Mouse (Mus musculus): ENCODE measurements around the gene Gm42715.

Gm42715 gene

GRCm38 (mm10) chr7:127585031-127585430 is 65.6 kb downstream of the Gm42715 start:
- in situ Hi-C loops (cut with MboI, MseI): no loop called here

- in situ Hi-C loops (cut with MboI, MseI): no loop called here
Measured at GRCm38 (mm10) chr7:127586149-127586548, 66.8 kb downstream of the Gm42715 start.

- in situ Hi-C loops (cut with MboI, MseI): no loop called here
Measured at GRCm38 (mm10) chr7:127587196-127587595, 67.8 kb downstream of the Gm42715 start.

- in situ Hi-C loops (cut with MboI, MseI): no loop called here
Measured at GRCm38 (mm10) chr7:127588011-127588871, 68.9 kb downstream of the Gm42715 start, which contains the start of the genes Ccdc189 and Rnf40. Gene Ccdc189 (minus strand): TSS chr7:127588595. Gene Rnf40 (plus strand): TSS chr7:127588767.

GRCm38 (mm10) chr7:127588901-127589300 is 69.5 kb downstream of the Gm42715 start:
- in situ Hi-C loops (cut with MboI, MseI): no loop called here

GRCm38 (mm10) chr7:127589637-127590036 is 70.3 kb downstream of the Gm42715 start:
- in situ Hi-C loops (cut with MboI, MseI): no loop called here

GRCm38 (mm10) chr7:127591108-127591507 is 71.7 kb downstream of the Gm42715 start:
- in situ Hi-C loops (cut with MboI, MseI): no loop called here

GRCm38 (mm10) chr7:127592575-127592974 is 73.2 kb downstream of the Gm42715 start:
- in situ Hi-C loops (cut with MboI, MseI): no loop called here

GRCm38 (mm10) chr7:127596747-127597146 is 77.4 kb downstream of the Gm42715 start:
- in situ Hi-C loops (cut with MboI, MseI): loop anchor here (5.0 kb wide), 1 partner anchor 51 kb away; no protein-coding TSS in a partner anchor

GRCm38 (mm10) chr7:127600612-127601011 is 81.2 kb downstream of the Gm42715 start:
- in situ Hi-C loops (cut with MboI, MseI): no loop called here

GRCm38 (mm10) chr7:127601735-127602134 is 82.4 kb downstream of the Gm42715 start:
- in situ Hi-C loops (cut with MboI, MseI): no loop called here

GRCm38 (mm10) chr7:127602903-127603302 is 83.5 kb downstream of the Gm42715 start:
- in situ Hi-C loops (cut with MboI, MseI): no loop called here

GRCm38 (mm10) chr7:127604256-127604655 is 84.9 kb downstream of the Gm42715 start:
- in situ Hi-C loops (cut with MboI, MseI): no loop called here

GRCm38 (mm10) chr7:127607150-127607549 is 87.8 kb downstream of the Gm42715 start:
- in situ Hi-C loops (cut with MboI, MseI): no loop called here

- in situ Hi-C loops (cut with MboI, MseI): no loop called here
Measured at GRCm38 (mm10) chr7:127611011-127611410, 91.6 kb downstream of the Gm42715 start.

GRCm38 (mm10) chr7:127611561-127611960 is 92.2 kb downstream of the Gm42715 start:
- in situ Hi-C loops (cut with MboI, MseI): no loop called here

- in situ Hi-C loops (cut with MboI, MseI): no loop called here
Measured at GRCm38 (mm10) chr7:127613501-127613900, 94.1 kb downstream of the Gm42715 start.

- in situ Hi-C loops (cut with MboI, MseI): no loop called here
Measured at GRCm38 (mm10) chr7:127614091-127614490, 94.7 kb downstream of the Gm42715 start.

GRCm38 (mm10) chr7:127614511-127614890 is 95.1 kb downstream of the Gm42715 start:
- in situ Hi-C loops (cut with MboI, MseI): no loop called here

GRCm38 (mm10) chr7:127614891-127615843 is 95.8 kb downstream of the Gm42715 start, which contains the start of gene Zfp629:
Gene Zfp629 (minus strand): TSS chr7:127615797.
- in situ Hi-C loops (cut with MboI, MseI): no loop called here

GRCm38 (mm10) chr7:127616336-127616735 is 97.0 kb downstream of the Gm42715 start:
- in situ Hi-C loops (cut with MboI, MseI): no loop called here

Measured in T-helper 1 cell (primary cell).